Mouse (Mus musculus) intestine, embryonic 16.5 days (tissue): ENCODE results near the gene Kcna1. TPM values are rescaled to one million over a fixed set of nuclear protein-coding genes. Genes with fewer than 3 reads are reported as not detected.

Experiments used
- polyA plus RNA-seq: library from polyadenylated mRNA; unstranded; fragments of >200 nt; fragmentation: Nextera tagmentation; extraction: Ambion mirVana; gene quantifications from 2 replicates; pipeline ENCODE4 v1.2.1, GENCODE M21; 2015

Gene Kcna1
- polyA plus RNA-seq, 1 experiment from 2014 or later = 0.23 TPM

Other genes starting within 250 kb of the Kcna1 start
- 6.5 and 7.6 TPM in 2 replicates for gene Kcna5, start 111.0 kb downstream of the Kcna1 start, polyA plus RNA-seq
- gene Kcna6, start 94.3 kb upstream of the Kcna1 start, polyA plus RNA-seq = 2.1 and 2.2 TPM in 2 replicates
- 316 and 328 TPM in 2 replicates for gene Ndufa9, start 202.8 kb upstream of the Kcna1 start, polyA plus RNA-seq
- gene Akap3, start 206.7 kb upstream of the Kcna1 start, polyA plus RNA-seq = not detected in 2 replicates